In the genomic region with DNA sequence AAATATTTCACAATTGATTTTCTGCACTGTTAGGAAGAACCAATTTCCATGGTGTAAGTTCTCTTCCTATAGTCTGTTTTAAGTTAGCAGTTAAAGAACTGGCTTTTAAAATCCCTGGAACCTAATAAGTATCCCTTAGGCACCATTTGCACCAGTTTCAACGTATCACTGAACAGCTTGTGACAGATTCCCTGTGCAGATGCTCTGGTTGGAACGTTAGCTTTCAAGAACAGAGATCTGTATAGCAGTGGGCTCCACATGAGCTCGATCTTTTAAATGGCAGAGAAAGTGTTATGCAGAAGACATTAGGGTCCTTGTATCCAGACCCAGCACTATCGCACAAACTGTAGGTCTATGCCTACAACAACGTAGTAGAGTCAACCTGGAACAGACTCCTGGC, we compare ENCODE assay signal across 23 mouse cellular contexts.
"Had no signal": no experiment of that assay in that cellular context is flagged by ENCODE, and none has a peak within 500 bp of the region (broad histone marks: within the 10 kb centered on the region; RNA-seq: fewer than 3 reads in every experiment).

No protein-coding gene starts in this region.

- H3K36me3 ChIP-seq: limb, embryonic 12.5 days; limb, embryonic 15.5 days; midbrain, embryonic 12.5 days; neural tube, embryonic 13.5 days; stomach, embryonic 15.5 days had no signal

- H3K4me3 ChIP-seq: limb, embryonic 12.5 days; limb, embryonic 15.5 days; midbrain, embryonic 12.5 days; myocyte; neural tube, embryonic 13.5 days; stomach, embryonic 15.5 days had no signal

- H3K4me2 ChIP-seq: limb, embryonic 12.5 days; limb, embryonic 15.5 days; liver, embryonic 11.5 days; lung, embryonic 14.5 days; midbrain, embryonic 12.5 days; neural tube, embryonic 13.5 days; stomach, embryonic 15.5 days had no signal

- H3K9ac ChIP-seq: limb, embryonic 12.5 days; limb, embryonic 15.5 days; liver, embryonic 14.5 days; liver, postnatal 0 days; lung, embryonic 14.5 days; midbrain, embryonic 12.5 days; neural tube, embryonic 13.5 days; stomach, embryonic 15.5 days had no signal

- H3K27ac ChIP-seq: kidney, postnatal 0 days; limb, embryonic 12.5 days; limb, embryonic 15.5 days; liver, embryonic 14.5 days; macrophage; midbrain, embryonic 12.5 days; neural tube, embryonic 13.5 days; stomach, embryonic 15.5 days had no signal

- DNase-seq: kidney, adult 2 months; kidney, postnatal 25 days; left cerebral cortex, postnatal 4 days; liver, postnatal 0 days; lung, embryonic 14.5 days; retina, postnatal 1 day; right cerebral cortex, postnatal 25 days; spleen, adult 18-20 months; thymus, adult 18-20 months; thymus, postnatal 36 days had no signal

- H3K4me1 ChIP-seq: limb, embryonic 12.5 days; limb, embryonic 15.5 days; midbrain, embryonic 12.5 days; neural tube, embryonic 13.5 days; stomach, embryonic 15.5 days had no signal

- H3K9me3 ChIP-seq: limb, embryonic 12.5 days; limb, embryonic 15.5 days; midbrain, embryonic 12.5 days; neural tube, embryonic 13.5 days; stomach, embryonic 15.5 days had no signal

- ATAC-seq: intestine, postnatal 0 days; liver, postnatal 0 days; lung, postnatal 0 days; midbrain, embryonic 16.5 days had no signal

- H3K27me3 ChIP-seq: limb, embryonic 12.5 days; limb, embryonic 15.5 days; midbrain, embryonic 12.5 days; neural tube, embryonic 13.5 days; stomach, embryonic 15.5 days had no signal
